Mouse (Mus musculus) cerebellum, adult 18-20 months (tissue): Measurements from ENCODE around the gene Atp1a2.
A peak's percentile ranks its signal among the peaks of the same experiment; 100 is the strongest.

Source experiments
- DNase-seq, 2 experiments: peaks; one replicate each; pipeline ENCODE4 v3.0.0; 2021

The Atp1a2 gene

GRCm38 (mm10) chr1:172323801-172324359, 26.0 kb upstream of the Atp1a2 start:
- peak in 1 of 2 experiments; percentile 30 for DNase-seq

- peak in 1 of 2 experiments; percentile 23 for DNase-seq
Measured at GRCm38 (mm10) chr1:172323298-172323697, 25.4 kb upstream of the Atp1a2 start.

GRCm38 (mm10) chr1:172322725-172323124, 24.9 kb upstream of the Atp1a2 start:
- peak in 1 of 2 experiments; percentile 40 for DNase-seq

- DNase-seq = peak; percentile 36 to 46
Measured at GRCm38 (mm10) chr1:172319921-172320411, 22.1 kb upstream of the Atp1a2 start.

- DNase-seq = peak; percentile 38 to 52
Measured at GRCm38 (mm10) chr1:172319346-172319745, 21.5 kb upstream of the Atp1a2 start.

GRCm38 (mm10) chr1:172318424-172319035, 20.7 kb upstream of the Atp1a2 start:
- DNase-seq = peak; percentile 37 to 60

GRCm38 (mm10) chr1:172317946-172318345, 20.1 kb upstream of the Atp1a2 start:
- peak; percentile 58 to 71 for DNase-seq

GRCm38 (mm10) chr1:172317431-172317830, 19.6 kb upstream of the Atp1a2 start:
- DNase-seq = peak in 1 of 2 experiments; percentile 52

- peak in 1 of 2 experiments; percentile 37 for DNase-seq
Measured at GRCm38 (mm10) chr1:172314911-172315310, 17.0 kb upstream of the Atp1a2 start.

- DNase-seq = peak; percentile 39 to 44
Measured at GRCm38 (mm10) chr1:172313613-172314411, 15.9 kb upstream of the Atp1a2 start.

- DNase-seq = peak; percentile 57 to 67
Measured at GRCm38 (mm10) chr1:172312768-172313561, 15.1 kb upstream of the Atp1a2 start.

- peak; percentile 90 to 93 for DNase-seq
Measured at GRCm38 (mm10) chr1:172311921-172312767, 14.3 kb upstream of the Atp1a2 start.

- DNase-seq = peak; percentile 72 to 88
Measured at GRCm38 (mm10) chr1:172311248-172311906, 13.5 kb upstream of the Atp1a2 start.

GRCm38 (mm10) chr1:172309699-172310398, 12.0 kb upstream of the Atp1a2 start:
- peak; percentile 90 to 94 for DNase-seq

GRCm38 (mm10) chr1:172308409-172308808, 10.5 kb upstream of the Atp1a2 start:
- peak in 1 of 2 experiments; percentile 29 for DNase-seq

- DNase-seq = no peak
Measured at GRCm38 (mm10) chr1:172307936-172308335, 10.1 kb upstream of the Atp1a2 start.

GRCm38 (mm10) chr1:172306885-172307284, 9.0 kb upstream of the Atp1a2 start:
- DNase-seq = peak in 1 of 2 experiments; percentile 28

- DNase-seq = no peak
Measured at GRCm38 (mm10) chr1:172306196-172306595, 8.3 kb upstream of the Atp1a2 start.

- no peak for DNase-seq
Measured at GRCm38 (mm10) chr1:172305635-172306034, 7.8 kb upstream of the Atp1a2 start.

- DNase-seq = no peak
Measured at GRCm38 (mm10) chr1:172305153-172305552, 7.3 kb upstream of the Atp1a2 start.
